Mouse (Mus musculus) bone marrow macrophage, adult 2 months (primary cell): ENCODE data around the gene Tnip1. TPM values are rescaled to one million over a fixed set of nuclear protein-coding genes. Genes with fewer than 3 reads are reported as not detected.

Experiments used
- H3K27ac ChIP-seq: 2 replicates; pipeline ENCODE4 v1.5.1; 2012; ENCODE audit warnings: low read depth, low read length; ENCODE audit not compliant: insufficient read depth
- H3K4me1 ChIP-seq: 2 replicates; pipeline ENCODE4 v1.6.1; 2012; ENCODE audit warnings: low read length; ENCODE audit not compliant: control insufficient read depth, insufficient read depth
- H3K4me3 ChIP-seq: 2 replicates; pipeline ENCODE4 v1.5.1; 2012; ENCODE audit warnings: mild to moderate bottlenecking, low read length, moderate library complexity; ENCODE audit not compliant: insufficient read depth
- CTCF ChIP-seq: IDR thresholded peaks from 2 replicates; pipeline ENCODE4 v1.5.1; 2012; ENCODE audit warnings: low read depth, mild to moderate bottlenecking, low read length, moderate library complexity
- POLR2A ChIP-seq: IDR thresholded peaks from 2 replicates; pipeline ENCODE4 v1.6.1; 2012; ENCODE audit warnings: mild to moderate bottlenecking, low read depth, low read length, borderline replicate concordance
- polyA plus RNA-seq: library from polyadenylated mRNA; stranded (reverse); fragments of >200 nt; gene quantifications from 2 replicates; pipeline ENCODE4 v1.2.4, GENCODE M21; 2012; ENCODE audit not compliant: missing spikeins, insufficient read depth, insufficient read length

The Tnip1 gene
- polyA plus RNA-seq, 1 experiment, result 72.2 TPM

- Histone ChIP-seq H3K4me3 (no peak overlapping the region), H3K4me1 (peaks cover 1% of the 10 kb centered on the region), H3K27ac (no peak overlapping the region)
- TF ChIP-seq CTCF, result no peak
- TF ChIP-seq POLR2A, result no peak
These were observed 50.8 kb downstream of the Tnip1 start for GRCm38 (mm10) chr11:54911671-54912502.

- Histone ChIP-seq H3K4me1 (peaks cover 8% of the 10 kb centered on the region), H3K27ac (no peak overlapping the region), H3K4me3 (no peak overlapping the region)
- TF ChIP-seq POLR2A (no peak), CTCF (no peak)
These were observed 51.5 kb downstream of the Tnip1 start for GRCm38 (mm10) chr11:54911201-54911600.

GRCm38 (mm10) chr11:54910081-54910665, 52.5 kb downstream of the Tnip1 start:
- H3K4me3 ChIP-seq, result no peak overlapping the region
- H3K4me1 ChIP-seq, result peaks cover 8% of the 10 kb centered on the region
- H3K27ac ChIP-seq, result no peak overlapping the region
- TF ChIP-seq POLR2A (no peak), CTCF (no peak)

- H3K27ac ChIP-seq, result no peak overlapping the region
- TF ChIP-seq POLR2A (no peak), CTCF (no peak)
These were observed 53.4 kb downstream of the Tnip1 start for GRCm38 (mm10) chr11:54909273-54909672.

GRCm38 (mm10) chr11:54907259-54907658, 55.5 kb downstream of the Tnip1 start:
- H3K4me3 ChIP-seq, result no peak overlapping the region
- H3K27ac ChIP-seq, result no peak overlapping the region
- H3K4me1 ChIP-seq, result peaks cover 13% of the 10 kb centered on the region
- TF ChIP-seq CTCF (no peak), POLR2A (no peak)

More at GRCm38 (mm10) chr11:54909273-54909672, 53.4 kb downstream of the Tnip1 start:
- Histone ChIP-seq H3K4me3 (no peak overlapping the region), H3K4me1 (peaks cover 13% of the 10 kb centered on the region)

GRCm38 (mm10) chr11:54906466-54906865, 56.3 kb downstream of the Tnip1 start:
- no peak overlapping the region for H3K4me3 ChIP-seq
- H3K4me1 ChIP-seq, result peaks cover 13% of the 10 kb centered on the region
- TF ChIP-seq POLR2A, result no peak
- no peak for TF ChIP-seq CTCF
- H3K27ac ChIP-seq, result no peak overlapping the region

GRCm38 (mm10) chr11:54905931-54906330, 56.8 kb downstream of the Tnip1 start:
- Histone ChIP-seq H3K27ac (no peak overlapping the region), H3K4me3 (no peak overlapping the region), H3K4me1 (peaks cover 13% of the 10 kb centered on the region)
- TF ChIP-seq CTCF, result no peak
- TF ChIP-seq POLR2A, result no peak

- no peak overlapping the region for H3K27ac ChIP-seq
- TF ChIP-seq CTCF, result no peak
- TF ChIP-seq POLR2A, result no peak
- H3K4me3 ChIP-seq, result no peak overlapping the region
These were observed 57.6 kb downstream of the Tnip1 start for GRCm38 (mm10) chr11:54905086-54905485.

GRCm38 (mm10) chr11:54903940-54904706, 58.6 kb downstream of the Tnip1 start:
- Histone ChIP-seq H3K4me1 (peaks cover 13% of the 10 kb centered on the region), H3K4me3 (no peak overlapping the region), H3K27ac (no peak overlapping the region)
- no peak for TF ChIP-seq POLR2A
- TF ChIP-seq CTCF, result no peak

More at GRCm38 (mm10) chr11:54905086-54905485, 57.6 kb downstream of the Tnip1 start:
- peaks cover 13% of the 10 kb centered on the region for H3K4me1 ChIP-seq

- Histone ChIP-seq H3K4me1 (peaks cover 13% of the 10 kb centered on the region), H3K4me3 (0 out of 2 replicates have a peak overlapping the region, but pooled peaks have one; percentile 35), H3K27ac (no peak overlapping the region)
- no peak for TF ChIP-seq CTCF
- TF ChIP-seq POLR2A, result no peak
These were observed 59.4 kb downstream of the Tnip1 start for GRCm38 (mm10) chr11:54903339-54903738.
